Mouse (Mus musculus): ENCODE measurements around the gene Col18a1. TPM values are rescaled to one million over a fixed set of nuclear protein-coding genes. Genes with fewer than 3 reads are reported as not detected.

The Col18a1 gene
- polyA plus RNA-seq, 1 experiment: 402 TPM

- Histone ChIP-seq H3ac (ENCODE audit: control insufficient read depth, insufficient read length) (no peak overlapping the region), H3K4me2 (ENCODE audit: low read depth) (no peak overlapping the region), H3K79me2 (ENCODE audit: control insufficient read depth, insufficient read depth) (no peaks in the 10 kb centered on the region), H3K27me3 (ENCODE audit: control insufficient read depth, insufficient read depth, insufficient read length) (no peaks in the 10 kb centered on the region), H3K36me3 (ENCODE audit: control insufficient read depth, insufficient read depth) (peaks cover 70% of the 10 kb centered on the region), H3K4me3 (no peak overlapping the region)
- no peak for TF ChIP-seq TCF12 (IDR thresholded peaks at IDR 0.05; ENCODE audit: insufficient read depth, poor library complexity, severe bottlenecking)
- no peak for TF ChIP-seq MAX (IDR thresholded peaks at IDR 0.05; ENCODE audit: low read depth)
- no peak for TF ChIP-seq REST (IDR thresholded peaks at IDR 0.05; ENCODE audit: insufficient read depth, insufficient read length)
- no peak for TF ChIP-seq E2F4 (IDR thresholded peaks at IDR 0.05; ENCODE audit: insufficient read depth)
Observed at GRCm38 (mm10) chr10:77068469-77068868, 97.9 kb downstream of the Col18a1 start.

GRCm38 (mm10) chr10:77064659-77065058 lies 101.7 kb downstream of the Col18a1 start:
- H3K79me2 ChIP-seq (ENCODE audit: control insufficient read depth, insufficient read depth): no peaks in the 10 kb centered on the region
- H3ac ChIP-seq (ENCODE audit: control insufficient read depth, insufficient read length): no peak overlapping the region
- H3K27me3 ChIP-seq (ENCODE audit: control insufficient read depth, insufficient read depth, insufficient read length): no peaks in the 10 kb centered on the region
- TF ChIP-seq REST (IDR thresholded peaks at IDR 0.05; ENCODE audit: insufficient read depth, insufficient read length): no peak
- TF ChIP-seq E2F4 (IDR thresholded peaks at IDR 0.05; ENCODE audit: insufficient read depth): no peak
- no peak for TF ChIP-seq POLR2A (IDR thresholded peaks at IDR 0.05; ENCODE audit: insufficient read length, low read depth)
- H3K36me3 ChIP-seq (ENCODE audit: control insufficient read depth, insufficient read depth): peaks cover 64% of the 10 kb centered on the region
- H3K4me2 ChIP-seq (ENCODE audit: low read depth): no peak overlapping the region
- no peak overlapping the region for H3K4me3 ChIP-seq

- Histone ChIP-seq H3K27me3 (ENCODE audit: control insufficient read depth, insufficient read depth, insufficient read length) (no peaks in the 10 kb centered on the region), H3K36me3 (ENCODE audit: control insufficient read depth, insufficient read depth) (peaks cover 60% of the 10 kb centered on the region), H3K4me3 (no peak overlapping the region), H3K79me2 (ENCODE audit: control insufficient read depth, insufficient read depth) (no peaks in the 10 kb centered on the region), H3ac (ENCODE audit: control insufficient read depth, insufficient read length) (no peak overlapping the region), H3K4me2 (ENCODE audit: low read depth) (no peak overlapping the region)
- TF ChIP-seq SRF (IDR thresholded peaks at IDR 0.05; ENCODE audit: control insufficient read depth, insufficient read length, low read depth): no peak
- TF ChIP-seq MAX (IDR thresholded peaks at IDR 0.05; ENCODE audit: low read depth): no peak
- no peak for TF ChIP-seq POLR2A (IDR thresholded peaks at IDR 0.05; ENCODE audit: insufficient read length, low read depth)
- TF ChIP-seq CEBPB (IDR thresholded peaks at IDR 0.05; ENCODE audit: insufficient read depth, poor library complexity, severe bottlenecking): no peak
- TF ChIP-seq POLR2AphosphoS2 (IDR thresholded peaks at IDR 0.05; ENCODE audit: insufficient read length, low read depth): no peak
- no peak for TF ChIP-seq USF1 (IDR thresholded peaks at IDR 0.05; ENCODE audit: low read depth)
- TF ChIP-seq E2F4 (IDR thresholded peaks at IDR 0.05; ENCODE audit: insufficient read depth): no peak
- no peak for TF ChIP-seq REST (IDR thresholded peaks at IDR 0.05; ENCODE audit: insufficient read depth, insufficient read length)
- TF ChIP-seq MYOG (IDR thresholded peaks at IDR 0.05; ENCODE audit: control insufficient read depth in 1 of 3, insufficient read depth in 1 of 3, insufficient read length in 2 of 3, low read depth in 2 of 3): no peak
- no peak for TF ChIP-seq TCF3 (IDR thresholded peaks at IDR 0.05; ENCODE audit: insufficient read length, low read depth)
Observed at GRCm38 (mm10) chr10:77064239-77064638, 102.1 kb downstream of the Col18a1 start.

GRCm38 (mm10) chr10:77062393-77063010 lies 103.8 kb downstream of the Col18a1 start:
- H3K27me3 ChIP-seq (ENCODE audit: control insufficient read depth, insufficient read depth, insufficient read length): no peaks in the 10 kb centered on the region
- H3ac ChIP-seq (ENCODE audit: control insufficient read depth, insufficient read length): no peak overlapping the region
- H3K4me2 ChIP-seq (ENCODE audit: low read depth): no peak overlapping the region
- no peak overlapping the region for H3K4me3 ChIP-seq
- no peak for TF ChIP-seq TCF12 (IDR thresholded peaks at IDR 0.05; ENCODE audit: insufficient read depth, poor library complexity, severe bottlenecking)
- TF ChIP-seq REST (IDR thresholded peaks at IDR 0.05; ENCODE audit: insufficient read depth, insufficient read length): no peak
- TF ChIP-seq MYOG (IDR thresholded peaks at IDR 0.05; ENCODE audit: control insufficient read depth in 1 of 3, insufficient read depth in 1 of 3, insufficient read length in 2 of 3, low read depth in 2 of 3): no peak
- TF ChIP-seq USF1 (IDR thresholded peaks at IDR 0.05; ENCODE audit: low read depth): no peak
- no peak for TF ChIP-seq TCF3 (IDR thresholded peaks at IDR 0.05; ENCODE audit: insufficient read length, low read depth)
- no peak for TF ChIP-seq MYOD1 (IDR thresholded peaks at IDR 0.05; ENCODE audit: control insufficient read depth in 1 of 3, insufficient read length in 2 of 3, low read depth in 2 of 3)
- no peak for TF ChIP-seq MAX (IDR thresholded peaks at IDR 0.05; ENCODE audit: low read depth)
- TF ChIP-seq POLR2AphosphoS2 (IDR thresholded peaks at IDR 0.05; ENCODE audit: insufficient read length, low read depth): no peak
- TF ChIP-seq POLR2A (IDR thresholded peaks at IDR 0.05; ENCODE audit: insufficient read length, low read depth): no peak
- TF ChIP-seq E2F4 (IDR thresholded peaks at IDR 0.05; ENCODE audit: insufficient read depth): no peak
- no peak for TF ChIP-seq SRF (IDR thresholded peaks at IDR 0.05; ENCODE audit: control insufficient read depth, insufficient read length, low read depth)
- TF ChIP-seq CEBPB (IDR thresholded peaks at IDR 0.05; ENCODE audit: insufficient read depth, poor library complexity, severe bottlenecking): no peak
- no peaks in the 10 kb centered on the region for H3K79me2 ChIP-seq (ENCODE audit: control insufficient read depth, insufficient read depth)
- H3K36me3 ChIP-seq (ENCODE audit: control insufficient read depth, insufficient read depth): peaks cover 51% of the 10 kb centered on the region

GRCm38 (mm10) chr10:77061426-77061825 lies 104.9 kb downstream of the Col18a1 start:
- H3K4me2 ChIP-seq (ENCODE audit: low read depth): no peak overlapping the region
- no peaks in the 10 kb centered on the region for H3K27me3 ChIP-seq (ENCODE audit: control insufficient read depth, insufficient read depth, insufficient read length)
- no peak for TF ChIP-seq MYOD1 (IDR thresholded peaks at IDR 0.05; ENCODE audit: control insufficient read depth in 1 of 3, insufficient read length in 2 of 3, low read depth in 2 of 3)
- peaks cover 44% of the 10 kb centered on the region for H3K36me3 ChIP-seq (ENCODE audit: control insufficient read depth, insufficient read depth)
- H3K79me2 ChIP-seq (ENCODE audit: control insufficient read depth, insufficient read depth): no peaks in the 10 kb centered on the region
- no peak overlapping the region for H3ac ChIP-seq (ENCODE audit: control insufficient read depth, insufficient read length)
- no peak overlapping the region for H3K4me3 ChIP-seq

All from myocyte (in vitro differentiated cells).